Mouse (Mus musculus) CD8-positive naive resting alpha-beta T cell, adult 2 months (primary cell): ENCODE data around the gene Psme1.

Experiments used
- DNase-seq, 2 experiments: peaks; one replicate each; pipeline ENCODE4 v3.0.0; 2022; ENCODE audit warnings: low read depth in 2 of 2, low spot score in 2 of 2

The Psme1 gene

GRCm38 (mm10) chr14:55570588-55570987, 7.3 kb upstream of the Psme1 start:
- DNase-seq, result no peak

- DNase-seq, result no peak
Observed at GRCm38 (mm10) chr14:55571760-55572159, 6.2 kb upstream of the Psme1 start.

- DNase-seq, result no peak
Observed at GRCm38 (mm10) chr14:55575302-55575701, 2.6 kb upstream of the Psme1 start, which contains the start of gene Fitm1. Fitm1 (plus strand) TSS chr14:55575617.

- no peak for DNase-seq
Observed at GRCm38 (mm10) chr14:55575711-55576110, 2.2 kb upstream of the Psme1 start.

- no peak for DNase-seq
Observed at GRCm38 (mm10) chr14:55576376-55576775, 1.5 kb upstream of the Psme1 start.

GRCm38 (mm10) chr14:55578668-55579269, 846 bp downstream of the Psme1 start:
- peak in 1 of 2 experiments; percentile 14 for DNase-seq

- no peak for DNase-seq
Observed at GRCm38 (mm10) chr14:55579511-55580496, 1.9 kb downstream of the Psme1 start.

- DNase-seq, result no peak
Observed at GRCm38 (mm10) chr14:55580731-55581130, 2.8 kb downstream of the Psme1 start.

- DNase-seq, result no peak
Observed at GRCm38 (mm10) chr14:55581981-55582681, 4.2 kb downstream of the Psme1 start.

- DNase-seq, result no peak
Observed at GRCm38 (mm10) chr14:55584303-55584701, 6.4 kb downstream of the Psme1 start.

- peak; percentile 64 to 65 for DNase-seq
Observed at GRCm38 (mm10) chr14:55584702-55585565, 7.0 kb downstream of the Psme1 start, which contains the start of gene Emc9. Emc9 (minus strand) TSS chr14:55585302.

- DNase-seq, result peak; percentile 30 to 50
Observed at GRCm38 (mm10) chr14:55585566-55585960, 7.6 kb downstream of the Psme1 start.

GRCm38 (mm10) chr14:55586149-55586548, 8.2 kb downstream of the Psme1 start:
- no peak for DNase-seq

GRCm38 (mm10) chr14:55589271-55589670, 11.3 kb downstream of the Psme1 start:
- no peak for DNase-seq

- DNase-seq, result no peak
Observed at GRCm38 (mm10) chr14:55589771-55590448, 12.0 kb downstream of the Psme1 start.

- peak; percentile 70 to 76 for DNase-seq
Observed at GRCm38 (mm10) chr14:55590748-55591330, 12.9 kb downstream of the Psme1 start, which contains the start of gene Psme2. Psme2 (minus strand) TSS chr14:55591113.

GRCm38 (mm10) chr14:55591331-55591891, 13.5 kb downstream of the Psme1 start, which contains the start of gene Rnf31:
Rnf31 (plus strand) TSS chr14:55591708.
- peak; percentile 78 to 82 for DNase-seq

- DNase-seq, result no peak
Observed at GRCm38 (mm10) chr14:55592226-55592625, 14.3 kb downstream of the Psme1 start.
